Mouse (Mus musculus) gastrocnemius, postnatal 25 days (tissue): ENCODE data around the gene Foxb2. TPM values are rescaled to one million over a fixed set of nuclear protein-coding genes. Genes with fewer than 3 reads are reported as not detected.
A peak's percentile ranks its signal among the peaks of the same experiment; 100 is the strongest.
"Not testable (repeated sequence)": the region's sequence is repeated elsewhere in the genome, so short reads cannot be mapped to it uniquely, and the experiment has no call there.

Source experiments
- DNase-seq: peaks from one replicate; pipeline ENCODE4 v3.0.0; 2022
- long read RNA-seq, 2 experiments: library from polyadenylated mRNA; stranded (forward); transcript quantifications; one replicate each; pipeline ENCODE4 v2.0.0; 2021
- total RNA-seq, 2 experiments: library from RNA; stranded (reverse); gene quantifications; 1 replicate in 1 of 2; 2 replicates in 1 of 2; pipeline ENCODE4 v1.2.3; 2021

Gene Foxb2
- not detected for total RNA-seq
- long read RNA-seq, experiment 1 = 0 reads
- long read RNA-seq, experiment 2 = 0 reads

GRCm38 (mm10) chr19:16873221-16873861 is at the start of gene Foxb2:
Foxb2 (minus strand) TSS chr19:16873805.
- DNase-seq = no peak

GRCm38 (mm10) chr19:16911507-16911906 is 37.9 kb upstream of the Foxb2 start:
- no peak for DNase-seq

- no peak for DNase-seq
Measured at GRCm38 (mm10) chr19:16903106-16903505, 29.5 kb upstream of the Foxb2 start.

- DNase-seq = no peak
Measured at GRCm38 (mm10) chr19:16899716-16900115, 26.1 kb upstream of the Foxb2 start.

GRCm38 (mm10) chr19:16898576-16898975 is 25.0 kb upstream of the Foxb2 start:
- no peak for DNase-seq

GRCm38 (mm10) chr19:16876458-16876770 is 2.8 kb upstream of the Foxb2 start:
- no peak for DNase-seq

- DNase-seq = no peak
Measured at GRCm38 (mm10) chr19:16875631-16876457, 2.2 kb upstream of the Foxb2 start.

GRCm38 (mm10) chr19:16874991-16875540 is 1.5 kb upstream of the Foxb2 start:
- no peak for DNase-seq

GRCm38 (mm10) chr19:16873942-16874861 is 597 bp upstream of the Foxb2 start:
- no peak for DNase-seq

- DNase-seq = peak; percentile 19
Measured at GRCm38 (mm10) chr19:16872331-16873180, 1.0 kb downstream of the Foxb2 start.

- DNase-seq = no peak
Measured at GRCm38 (mm10) chr19:16871192-16871760, 2.3 kb downstream of the Foxb2 start.

- no peak for DNase-seq
Measured at GRCm38 (mm10) chr19:16870501-16871191, 3.0 kb downstream of the Foxb2 start.

- DNase-seq = no peak
Measured at GRCm38 (mm10) chr19:16868534-16868933, 5.1 kb downstream of the Foxb2 start.

GRCm38 (mm10) chr19:16858646-16859045 is 15.0 kb downstream of the Foxb2 start:
- DNase-seq = no peak

GRCm38 (mm10) chr19:16856752-16857151 is 16.9 kb downstream of the Foxb2 start:
- no peak for DNase-seq

- not testable (repeated sequence) for DNase-seq
Measured at GRCm38 (mm10) chr19:16844091-16844490, 29.5 kb downstream of the Foxb2 start.

- no peak for DNase-seq
Measured at GRCm38 (mm10) chr19:16841516-16842249, 31.9 kb downstream of the Foxb2 start.

GRCm38 (mm10) chr19:16841001-16841400 is 32.6 kb downstream of the Foxb2 start:
- no peak for DNase-seq

GRCm38 (mm10) chr19:16827657-16828056 is 45.9 kb downstream of the Foxb2 start:
- no peak for DNase-seq

- no peak for DNase-seq
Measured at GRCm38 (mm10) chr19:16825228-16825627, 48.4 kb downstream of the Foxb2 start.
